Mouse (Mus musculus): ENCODE measurements around the gene Dnaja2. TPM values are rescaled to one million over a fixed set of nuclear protein-coding genes. Genes with fewer than 3 reads are reported as not detected.
A peak's percentile ranks its signal among the peaks of the same experiment; 100 is the strongest.

Dnaja2 gene
- polyA plus RNA-seq (2012; rRNA removed), result 110 and 128 TPM in 2 replicates

GRCm38 (mm10) chr8:85555181-85556145 is at the start of gene Dnaja2:
TSS of gene Dnaja2 (minus strand) at chr8:85555344.
- DNase-seq (ENCODE audit: extremely low spot score in 1 of 2, low spot score in 1 of 2), result peak; percentile 59 to 89

GRCm38 (mm10) chr8:85604201-85604600 is 49.1 kb upstream of the Dnaja2 start:
- DNase-seq (ENCODE audit: extremely low spot score in 1 of 2, low spot score in 1 of 2), result no peak

GRCm38 (mm10) chr8:85603203-85603895 is 48.2 kb upstream of the Dnaja2 start:
- DNase-seq (ENCODE audit: extremely low spot score in 1 of 2, low spot score in 1 of 2), result peak; percentile 11 to 88

GRCm38 (mm10) chr8:85602737-85603136 is 47.6 kb upstream of the Dnaja2 start:
- no peak for DNase-seq (ENCODE audit: extremely low spot score in 1 of 2, low spot score in 1 of 2)

DNA sequence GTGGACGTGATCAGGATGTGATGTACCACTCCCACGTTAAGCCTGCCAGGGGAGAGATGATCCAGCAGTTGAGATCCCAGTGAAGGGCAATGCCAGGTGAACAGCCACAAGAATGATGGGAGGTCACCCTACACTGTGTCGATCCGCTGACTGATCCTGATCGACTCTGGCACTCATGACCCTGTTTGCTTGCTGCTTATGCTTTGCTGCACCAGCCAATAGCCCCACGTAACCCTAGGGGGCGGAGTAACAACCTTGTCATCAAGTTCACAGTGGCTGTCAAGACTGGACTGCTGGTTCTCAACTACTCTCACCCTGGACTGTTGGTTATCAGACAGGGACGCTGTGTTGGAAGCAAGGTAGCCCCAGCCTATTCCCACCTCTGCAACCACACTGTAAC is 46.6 kb upstream of the Dnaja2 start:
- DNase-seq (ENCODE audit: extremely low spot score in 1 of 2, low spot score in 1 of 2), result no peak

DNA sequence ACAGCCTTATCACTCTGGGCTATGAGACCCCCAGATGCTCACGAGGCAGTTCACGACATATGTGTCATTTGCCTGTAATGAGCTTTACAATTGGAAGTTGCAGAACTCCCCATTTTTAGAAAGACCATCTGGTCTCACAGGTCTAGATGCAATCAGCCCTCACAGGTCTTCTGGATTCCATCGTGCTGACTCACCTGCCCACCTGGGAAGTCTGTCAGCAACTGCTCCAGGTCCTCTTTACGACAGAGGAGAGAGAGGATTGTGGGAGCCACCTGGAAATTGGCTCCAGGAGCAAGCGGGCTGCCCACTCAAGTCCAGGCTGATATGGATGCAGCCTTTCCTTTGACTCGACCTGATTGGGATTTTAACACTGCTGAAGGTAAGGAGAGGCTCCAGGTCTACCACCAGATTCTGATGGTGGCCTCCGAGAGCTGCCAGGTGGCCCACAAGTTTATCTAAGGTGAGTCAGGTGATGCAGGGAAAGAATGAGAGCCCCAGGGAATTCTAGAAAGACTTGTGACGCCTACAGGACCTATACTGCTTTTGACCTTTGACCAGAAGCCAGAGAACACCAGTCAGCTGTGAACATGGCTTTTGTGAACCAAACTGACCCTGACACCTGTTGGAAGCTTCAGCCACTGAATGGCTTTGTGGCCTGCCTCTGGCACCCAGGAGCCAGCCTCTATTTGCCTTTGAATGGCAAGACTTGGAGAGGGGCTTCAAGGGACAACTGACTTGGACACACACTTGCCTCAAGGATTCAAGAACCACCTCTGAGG is 42.5 kb upstream of the Dnaja2 start:
- DNase-seq (ENCODE audit: extremely low spot score in 1 of 2, low spot score in 1 of 2), result no peak

- no peak for DNase-seq (ENCODE audit: extremely low spot score in 1 of 2, low spot score in 1 of 2)
Observed at GRCm38 (mm10) chr8:85595391-85595790, 40.2 kb upstream of the Dnaja2 start.

- no peak for DNase-seq (ENCODE audit: extremely low spot score in 1 of 2, low spot score in 1 of 2)
Observed at GRCm38 (mm10) chr8:85594983-85595382, 39.8 kb upstream of the Dnaja2 start.

DNA sequence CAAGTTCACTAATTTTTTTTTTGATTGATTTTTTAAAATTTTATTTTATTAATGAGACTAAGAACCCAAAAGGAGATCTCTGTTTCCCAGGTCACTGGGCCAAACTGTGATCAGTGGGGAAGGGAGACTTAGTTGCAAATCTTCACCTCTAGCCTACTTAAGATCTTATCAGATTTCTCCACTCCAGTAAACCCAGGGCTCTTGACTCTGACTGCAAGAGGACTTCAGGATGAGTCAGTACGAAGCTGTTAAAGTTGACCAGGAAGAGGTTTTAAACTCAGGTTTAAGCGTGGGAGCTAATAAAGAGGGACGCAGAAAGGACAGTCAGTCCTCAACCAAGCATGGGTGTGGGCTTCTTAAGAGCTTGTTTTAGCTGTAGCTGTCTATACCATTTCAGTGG is 38.2 kb upstream of the Dnaja2 start:
- DNase-seq (ENCODE audit: extremely low spot score in 1 of 2, low spot score in 1 of 2), result no peak

DNA sequence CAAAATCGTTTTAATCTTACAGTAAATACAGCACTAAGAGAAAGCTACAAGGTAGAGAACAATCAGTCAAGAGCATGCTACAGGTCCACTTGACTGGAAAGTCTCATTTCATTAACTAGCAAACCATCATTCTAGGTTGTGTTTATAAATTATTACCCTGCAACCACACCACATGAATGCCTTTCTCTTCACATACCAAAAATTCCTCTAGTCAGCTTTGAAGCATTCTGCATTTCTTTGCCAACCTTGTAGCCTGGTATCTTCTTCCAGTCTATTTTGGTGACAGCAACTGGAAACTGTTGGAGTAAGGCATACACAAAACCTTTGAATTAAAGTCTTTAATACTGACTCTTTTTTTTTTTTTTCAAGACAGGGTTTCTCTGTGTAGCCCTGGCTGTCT is 36.4 kb upstream of the Dnaja2 start:
- DNase-seq (ENCODE audit: extremely low spot score in 1 of 2, low spot score in 1 of 2), result no peak

- DNase-seq (ENCODE audit: extremely low spot score in 1 of 2, low spot score in 1 of 2), result no peak
Observed at GRCm38 (mm10) chr8:85590258-85590657, 35.1 kb upstream of the Dnaja2 start.

- no peak for DNase-seq (ENCODE audit: extremely low spot score in 1 of 2, low spot score in 1 of 2)
Observed at GRCm38 (mm10) chr8:85588596-85588995, 33.5 kb upstream of the Dnaja2 start.

DNA sequence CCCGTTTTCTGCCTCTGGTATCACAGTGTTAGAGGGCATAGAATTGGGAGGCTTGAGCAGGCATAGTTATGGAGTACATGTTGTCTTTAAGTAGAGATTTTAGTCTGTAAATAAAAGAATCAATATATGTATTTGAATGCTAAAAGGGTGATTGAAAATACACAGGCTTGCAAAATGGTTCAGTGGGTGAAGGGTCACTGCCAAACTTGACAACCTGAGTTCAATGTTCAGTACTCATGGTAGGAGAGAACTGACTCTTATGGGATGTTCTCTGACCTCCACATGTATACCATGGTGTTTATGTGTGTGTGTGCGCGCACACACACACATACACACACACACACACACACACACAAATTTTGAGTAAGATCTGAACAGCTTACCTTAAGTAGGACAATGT is 22.5 kb upstream of the Dnaja2 start:
- no peak for DNase-seq (ENCODE audit: extremely low spot score in 1 of 2, low spot score in 1 of 2)

DNA sequence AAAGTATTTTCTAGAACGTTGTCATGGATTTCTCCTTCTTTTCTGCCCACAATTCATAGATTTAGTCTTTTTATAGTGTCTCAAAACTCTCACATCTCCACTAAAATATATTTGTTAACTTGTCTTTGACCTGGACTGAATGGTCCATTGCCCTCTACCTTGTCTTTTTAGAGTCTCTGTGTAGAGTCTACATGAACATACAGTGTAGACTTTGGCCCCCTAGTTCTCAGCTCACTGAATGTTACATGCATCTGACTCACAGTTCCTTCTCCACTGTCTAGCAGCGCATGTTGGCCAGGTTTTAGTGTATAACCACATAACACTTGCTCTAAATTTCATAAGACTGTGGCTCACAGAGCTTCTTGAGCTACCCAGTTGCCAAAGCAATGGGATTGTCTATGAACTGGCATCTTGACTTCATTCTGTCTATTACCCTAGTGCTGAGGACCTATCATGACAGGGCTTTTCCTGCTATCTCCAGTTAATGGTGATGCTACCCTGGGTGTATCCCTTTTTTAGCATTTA is 18.9 kb upstream of the Dnaja2 start:
- no peak for DNase-seq (ENCODE audit: extremely low spot score in 1 of 2, low spot score in 1 of 2)

DNA sequence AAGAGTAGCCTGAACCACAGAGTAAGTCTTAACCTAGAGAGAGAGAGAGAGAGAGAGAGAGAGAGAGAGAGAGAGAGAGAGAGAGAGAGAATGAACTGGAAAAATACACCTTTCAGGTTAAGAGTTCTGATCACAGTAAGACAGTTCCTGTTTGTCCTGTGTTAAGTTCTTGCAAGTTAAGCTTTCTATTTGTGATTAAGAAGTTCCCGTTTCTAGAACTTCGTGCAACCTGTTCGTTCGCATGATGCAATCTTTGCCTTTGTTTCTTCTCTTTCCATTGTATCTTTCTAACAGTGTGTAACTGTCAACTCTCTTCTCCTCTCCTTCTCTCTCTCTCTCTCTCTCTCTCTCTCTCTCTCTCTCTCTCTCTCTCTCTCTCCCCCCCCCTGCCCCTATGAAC is 15.3 kb upstream of the Dnaja2 start:
- no peak for DNase-seq (ENCODE audit: extremely low spot score in 1 of 2, low spot score in 1 of 2)

DNA sequence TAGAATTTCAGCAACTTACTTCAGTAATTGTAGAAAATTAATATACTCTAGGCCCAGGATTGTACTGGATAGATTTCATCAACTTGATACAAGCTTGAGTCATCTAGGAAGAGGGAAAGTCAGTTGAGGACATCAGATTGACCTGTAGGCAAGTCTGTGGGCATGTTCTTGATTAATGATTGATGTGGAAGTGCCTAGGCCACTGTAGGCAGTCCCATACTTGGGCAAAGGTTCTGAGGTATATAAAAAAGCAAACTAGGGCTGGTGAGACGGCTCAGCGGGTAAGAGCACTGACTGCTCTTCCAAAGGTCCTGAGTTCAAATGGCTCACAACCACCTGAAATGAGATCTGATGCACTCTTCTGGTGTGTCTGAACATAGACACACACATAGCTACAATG is 12.7 kb upstream of the Dnaja2 start:
- no peak for DNase-seq (ENCODE audit: extremely low spot score in 1 of 2, low spot score in 1 of 2)

DNA sequence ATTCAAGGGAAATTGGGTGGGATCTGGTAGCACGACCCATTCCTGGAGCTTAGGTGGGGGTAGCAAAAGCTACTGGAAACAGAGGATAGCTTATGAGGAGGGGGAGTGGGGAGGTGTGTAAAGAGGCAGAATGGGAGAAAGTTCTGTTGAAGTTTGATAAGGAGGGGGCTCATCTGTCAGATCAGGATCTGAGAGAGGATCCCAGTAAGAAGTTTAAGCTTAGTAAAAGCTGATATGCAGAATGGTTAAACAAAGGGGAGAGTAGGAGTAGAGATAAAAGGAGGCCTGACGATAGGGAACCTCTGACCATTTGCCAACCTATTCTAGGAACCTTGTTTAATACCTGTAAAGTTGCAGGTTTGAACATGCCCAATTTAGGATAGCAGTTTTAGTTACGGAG is 10.0 kb upstream of the Dnaja2 start:
- no peak for DNase-seq (ENCODE audit: extremely low spot score in 1 of 2, low spot score in 1 of 2)

DNA sequence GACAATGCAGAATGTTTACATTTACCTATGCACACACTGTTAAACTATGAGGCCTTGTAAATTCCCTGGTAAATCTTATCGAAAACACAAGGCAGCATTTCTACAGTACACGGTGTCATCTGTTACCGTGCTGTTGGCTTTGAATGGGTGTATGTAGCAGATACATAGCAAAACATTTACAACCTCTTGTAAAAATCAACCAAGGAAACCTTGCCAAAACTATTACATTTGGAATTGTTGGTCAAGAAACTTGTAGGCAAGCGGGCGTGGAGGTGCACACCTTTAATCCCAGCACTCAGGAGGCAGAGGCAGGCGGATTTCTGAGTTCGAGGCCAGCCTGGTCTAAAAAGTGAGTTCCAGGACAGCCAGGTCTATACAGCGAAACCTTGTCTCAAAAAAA is 8.2 kb upstream of the Dnaja2 start:
- DNase-seq (ENCODE audit: extremely low spot score in 1 of 2, low spot score in 1 of 2), result no peak

DNA sequence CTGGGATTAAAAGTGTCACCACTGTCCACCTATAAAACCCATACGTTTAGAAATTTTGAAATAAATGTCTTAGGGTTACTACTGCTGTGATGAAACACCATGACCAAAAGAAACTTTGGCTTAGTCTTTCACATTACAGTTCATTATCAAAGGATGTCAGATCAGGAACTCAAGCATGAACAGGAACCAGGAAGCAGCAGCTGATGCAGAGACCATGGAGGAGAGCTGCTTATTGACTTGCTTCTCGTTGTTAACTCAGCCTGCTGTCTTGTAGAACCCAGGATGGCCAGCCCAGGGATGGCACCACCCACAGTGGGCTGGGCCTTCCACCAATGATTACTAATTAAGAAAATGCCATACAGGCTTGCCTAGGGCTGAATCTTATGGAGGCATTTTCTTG is 4.8 kb upstream of the Dnaja2 start:
- DNase-seq (ENCODE audit: extremely low spot score in 1 of 2, low spot score in 1 of 2), result no peak

- no peak for DNase-seq (ENCODE audit: extremely low spot score in 1 of 2, low spot score in 1 of 2)
Observed at GRCm38 (mm10) chr8:85559201-85559600, 4.1 kb upstream of the Dnaja2 start.

DNA sequence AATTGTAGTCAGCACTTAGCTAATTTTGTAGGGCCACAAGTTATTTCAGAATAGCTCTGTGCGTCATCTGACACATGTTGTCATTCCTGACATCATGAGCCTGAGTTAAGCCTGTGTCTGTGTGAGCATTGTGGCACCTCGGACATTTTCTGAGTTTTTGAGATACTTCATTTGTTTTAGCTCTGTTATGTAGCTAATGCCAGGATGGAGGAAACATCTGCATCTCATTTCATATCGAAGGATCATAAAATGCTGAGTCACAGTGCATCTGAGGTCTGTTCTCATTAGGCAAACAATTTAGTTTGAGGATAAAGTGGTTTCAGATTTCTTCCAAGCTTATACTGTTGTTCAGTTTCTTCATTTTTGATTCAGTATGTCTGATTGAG is 2.5 kb upstream of the Dnaja2 start:
- no peak for DNase-seq (ENCODE audit: extremely low spot score in 1 of 2, low spot score in 1 of 2)
